Mouse (Mus musculus) spleen, adult 2 months (tissue): Measurements from ENCODE around the gene Rae1.

Experiments used
- CTCF ChIP-seq: fragments of 200-500 bp; IDR thresholded peaks from 2 replicates; pipeline ENCODE4 v1.5.1; 2011; ENCODE audit warnings: mild to moderate bottlenecking, inconsistent platforms; ENCODE audit not compliant: insufficient read depth, insufficient read length, insufficient replicate concordance; ENCODE audit errors: extremely low read depth
- POLR2A ChIP-seq: fragments of 200-500 bp; IDR thresholded peaks from 2 replicates; pipeline ENCODE4 v1.6.1; 2011; ENCODE audit warnings: low read depth, low read length, inconsistent platforms

- TF ChIP-seq CTCF (no peak), POLR2A (no peak)
Observed at GRCm38 (mm10) chr2:172951976-172952375, 47.9 kb upstream of the Rae1 start.
